Mouse (Mus musculus) bone marrow, adult 2 months (tissue): ENCODE measurements around the gene Tmem104.

Source experiments
- CTCF ChIP-seq: fragments of 200-500 bp; IDR thresholded peaks from 2 replicates; pipeline ENCODE4 v1.5.1; 2011; ENCODE audit warnings: low read length, control low read depth; ENCODE audit not compliant: control insufficient read depth, insufficient read depth
- POLR2A ChIP-seq: fragments of 200-500 bp; IDR thresholded peaks from 2 replicates; pipeline ENCODE4 v1.6.1; 2011; ENCODE audit warnings: low read depth, mild to moderate bottlenecking, control low read depth, low read length, borderline replicate concordance; ENCODE audit not compliant: control insufficient read depth

GRCm38 (mm10) chr11:115286201-115286993 lies 99.1 kb downstream of the Tmem104 start:
- TF ChIP-seq CTCF (no peak), POLR2A (no peak)
